Mouse (Mus musculus) layer of hippocampus, adult 9-11 months (tissue): Measurements from ENCODE around the gene Itih3.

ENCODE experiments used
- DNase-seq: peaks from one replicate; pipeline ENCODE4 v3.0.0; 2022

The Itih3 gene

DNA sequence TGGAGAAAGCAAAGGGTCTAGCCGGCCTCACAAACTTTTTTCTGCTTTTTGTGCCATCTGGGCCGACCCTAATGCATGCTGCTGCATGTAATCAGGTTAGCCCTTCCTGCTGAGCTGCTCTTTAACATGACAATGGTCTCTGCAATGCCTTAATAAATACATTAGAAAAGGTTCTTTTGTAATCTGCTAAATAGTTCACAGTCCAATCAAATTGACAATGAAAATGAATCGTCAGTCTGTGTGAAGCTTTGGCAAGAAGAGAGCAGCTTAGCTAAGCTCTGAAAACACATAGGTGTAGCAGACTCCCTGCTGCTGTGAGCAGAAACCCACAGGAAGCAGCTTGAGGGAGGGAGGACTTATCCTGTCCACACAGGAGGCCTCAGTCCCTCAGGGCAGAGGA, 23.6 kb downstream of the Itih3 start:
- no peak for DNase-seq

DNA sequence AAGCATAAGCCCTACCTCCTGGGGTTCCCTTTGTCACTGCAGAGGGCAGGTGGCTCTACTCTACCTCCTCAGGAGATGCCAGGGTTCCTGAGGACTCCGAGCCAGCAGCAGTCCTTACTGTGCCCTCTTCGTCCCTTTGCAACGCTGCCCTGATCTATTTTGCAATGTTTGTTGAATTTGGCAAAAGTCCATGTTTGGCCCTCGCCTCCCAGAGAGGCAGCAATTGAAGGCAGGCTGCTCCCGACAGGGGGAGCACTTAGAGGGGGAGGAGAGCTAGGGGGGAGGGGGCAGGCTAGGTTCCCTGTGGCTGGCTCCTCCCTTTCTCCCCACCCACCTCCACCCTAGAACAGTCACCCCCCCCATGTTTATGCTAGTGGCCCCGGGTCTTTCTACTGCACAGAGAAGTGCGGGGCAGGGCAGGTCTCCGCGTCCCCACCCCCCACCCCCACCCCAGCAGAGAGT, 35.3 kb downstream of the Itih3 start:
- DNase-seq, result no peak

DNA sequence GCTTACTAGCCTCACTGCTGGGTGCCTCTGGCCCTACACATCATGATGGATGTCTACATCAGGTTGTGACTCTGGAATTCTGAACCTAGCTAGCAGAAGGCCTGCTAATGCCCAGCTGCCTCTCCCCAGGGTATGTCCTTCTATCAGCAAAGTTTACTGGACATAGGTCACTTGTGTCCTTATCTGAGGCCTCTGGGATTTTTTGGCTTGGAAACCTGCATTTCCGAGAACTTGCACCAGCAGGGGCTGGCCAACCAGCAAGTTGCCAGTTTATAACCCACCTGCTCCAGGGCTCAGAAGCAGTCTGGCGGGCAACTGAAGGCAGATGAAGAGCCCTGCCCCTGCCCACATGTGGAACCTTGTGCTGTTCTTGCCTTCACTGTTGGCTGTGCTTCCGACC, 37.4 kb downstream of the Itih3 start, which contains the start of gene Itih4:
Gene Itih4 (plus strand): TSS at position 273 of the 400 bp plus-strand sequence.
- DNase-seq, result no peak

DNA sequence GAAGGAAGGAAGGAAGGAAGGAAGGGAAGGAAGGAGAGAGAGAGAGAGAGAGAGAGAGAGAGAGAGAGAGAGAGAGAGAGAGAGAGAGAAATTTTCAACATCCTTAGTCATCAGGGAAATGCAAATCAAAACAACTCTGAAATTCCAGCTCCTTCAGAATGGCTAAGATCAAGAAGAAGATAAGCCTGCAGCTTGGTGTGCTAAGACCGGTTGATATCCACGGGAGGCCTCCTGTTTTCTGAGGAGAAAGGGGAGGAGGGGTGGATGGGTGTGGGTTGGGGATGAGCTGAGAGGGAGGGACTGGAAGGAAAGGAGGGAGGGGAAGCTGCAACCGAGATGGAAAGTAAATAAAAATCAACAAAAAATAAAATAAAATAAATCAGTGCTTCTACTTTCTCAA, 38.3 kb downstream of the Itih3 start:
- DNase-seq, result no peak

DNA sequence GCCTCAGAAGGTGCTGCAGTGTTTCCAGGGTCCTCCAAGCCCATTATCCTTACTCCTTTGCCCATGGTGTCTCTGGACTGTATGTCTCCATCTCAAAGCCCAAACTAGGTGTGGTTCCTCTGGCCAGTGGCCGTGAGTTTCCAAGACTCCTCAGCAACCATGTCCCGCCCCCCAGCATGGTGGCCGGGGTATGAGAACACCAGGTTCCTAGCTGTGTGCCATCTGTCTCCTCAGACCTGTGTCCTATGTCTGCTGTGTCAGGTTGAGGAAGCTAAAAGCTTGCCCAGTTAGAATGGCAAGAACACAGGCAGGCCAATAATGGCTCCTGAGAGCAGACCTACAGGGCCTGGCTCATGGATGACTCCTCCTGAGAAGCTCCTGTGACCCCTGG, 41.8 kb downstream of the Itih3 start:
- no peak for DNase-seq

DNA sequence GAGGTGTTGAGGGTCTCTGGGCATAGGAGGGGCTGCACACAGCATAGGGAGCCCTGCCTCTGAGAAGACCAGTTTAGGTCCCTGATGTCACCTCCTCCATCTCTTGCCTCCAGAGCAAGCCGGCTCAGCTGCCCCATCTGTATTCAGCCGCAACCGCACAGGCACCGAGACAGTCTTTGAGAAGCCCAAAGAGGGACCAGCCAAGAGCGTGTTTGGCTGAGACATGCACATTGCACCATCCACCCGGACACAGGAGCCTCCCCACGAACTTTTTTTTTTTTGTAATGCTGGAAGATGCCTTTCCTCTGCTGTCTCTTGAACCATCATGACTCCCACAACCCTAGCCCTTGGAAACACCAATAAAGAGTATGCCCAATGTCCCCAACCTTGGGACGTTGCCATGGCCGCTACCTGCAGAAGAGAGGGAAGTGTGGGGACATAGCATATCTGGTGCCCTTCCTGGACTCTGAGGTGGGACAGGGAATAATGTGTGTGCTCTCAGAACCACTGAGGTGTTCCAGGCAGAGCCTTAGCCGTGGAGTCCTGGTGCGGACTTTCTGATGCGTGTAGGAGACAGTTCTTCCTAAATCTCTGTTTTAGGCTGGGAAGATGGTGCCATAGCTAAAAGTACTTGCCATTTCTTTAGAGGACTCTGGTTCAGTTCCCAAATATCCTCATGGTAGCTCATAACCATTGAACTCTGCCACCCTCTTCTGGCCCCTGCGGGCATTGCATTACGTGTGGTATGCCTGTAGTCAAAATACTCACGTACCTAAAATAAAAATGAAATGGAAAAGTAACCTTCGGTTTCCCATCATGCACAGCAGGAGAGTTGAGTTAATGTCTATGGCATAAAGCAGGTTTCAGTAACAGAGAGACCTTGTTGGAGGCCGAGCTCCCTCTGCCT, 42.5 kb downstream of the Itih3 start:
- DNase-seq, result no peak

DNA sequence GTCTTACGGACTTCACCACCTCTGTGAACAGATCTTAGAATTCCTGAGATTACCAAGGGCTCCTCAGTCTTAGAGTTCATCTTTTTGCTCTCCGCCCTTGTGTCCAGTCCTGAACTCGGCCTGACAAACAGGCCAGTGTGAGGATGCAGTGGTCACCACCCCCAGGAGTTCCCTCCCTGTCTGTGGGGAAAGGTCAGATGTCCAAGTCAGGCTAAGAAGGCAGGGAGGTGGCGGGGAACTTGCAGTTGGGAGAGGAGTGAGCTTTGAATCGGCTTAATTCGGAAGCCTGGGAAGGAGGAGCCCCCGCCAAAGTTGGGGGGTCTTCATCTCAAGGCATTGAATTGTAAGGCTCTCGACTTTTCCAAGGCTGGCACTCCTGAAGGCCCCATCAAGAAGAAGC, 43.3 kb downstream of the Itih3 start:
- no peak for DNase-seq

DNA sequence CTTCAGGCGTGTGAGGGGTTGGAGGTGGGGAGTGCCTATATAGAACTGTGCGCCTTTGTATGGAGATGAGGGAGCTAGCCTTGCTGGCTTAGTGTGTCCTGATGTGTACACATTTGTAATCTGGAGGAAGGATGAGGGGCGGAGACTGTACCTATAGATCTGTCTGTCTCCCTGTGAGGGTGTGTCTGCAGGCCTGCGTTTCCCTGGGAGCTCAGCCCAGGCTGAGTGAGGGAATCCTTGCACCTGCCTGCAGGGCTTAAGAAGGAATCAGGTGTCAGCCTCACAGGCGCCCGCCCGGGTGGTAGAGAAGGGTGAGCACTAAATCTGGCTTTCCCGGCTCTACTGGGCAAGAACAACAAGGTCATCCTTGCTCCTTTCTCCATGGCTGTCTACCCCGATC, 43.8 kb downstream of the Itih3 start:
- no peak for DNase-seq

DNA sequence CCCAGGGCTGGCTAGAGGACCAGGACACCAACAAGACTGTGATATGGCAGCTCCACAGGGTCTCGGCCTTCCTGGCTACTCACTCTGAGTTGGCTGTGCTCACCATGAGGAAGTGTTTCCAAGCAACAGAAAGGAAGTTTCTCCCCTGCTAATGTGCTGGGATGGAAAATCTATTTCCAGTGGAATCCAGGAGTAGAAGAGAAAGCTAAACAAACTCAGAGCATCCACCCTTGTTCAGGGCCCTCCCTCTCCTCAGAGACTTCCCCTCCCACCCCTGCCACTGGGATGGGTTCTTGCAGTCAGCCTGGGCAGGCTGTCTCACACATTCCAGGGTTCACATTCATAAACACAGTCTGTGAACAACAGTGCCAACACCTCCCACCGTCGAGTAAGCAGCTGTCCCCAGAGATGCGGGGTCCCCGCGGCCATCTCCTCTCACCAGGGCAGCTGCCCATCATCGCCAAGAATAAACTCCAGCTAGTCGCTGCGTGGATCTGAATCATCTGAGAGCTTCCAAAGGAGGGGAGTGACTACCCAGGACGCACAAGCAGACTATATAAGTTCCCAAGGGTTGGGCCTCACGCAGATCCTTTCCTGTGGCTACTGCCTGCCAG, 44.5 kb downstream of the Itih3 start, which contains the start of gene Mustn1:
Gene Mustn1 (plus strand): TSS at position 243 of the 614 bp plus-strand sequence.
- no peak for DNase-seq

DNA sequence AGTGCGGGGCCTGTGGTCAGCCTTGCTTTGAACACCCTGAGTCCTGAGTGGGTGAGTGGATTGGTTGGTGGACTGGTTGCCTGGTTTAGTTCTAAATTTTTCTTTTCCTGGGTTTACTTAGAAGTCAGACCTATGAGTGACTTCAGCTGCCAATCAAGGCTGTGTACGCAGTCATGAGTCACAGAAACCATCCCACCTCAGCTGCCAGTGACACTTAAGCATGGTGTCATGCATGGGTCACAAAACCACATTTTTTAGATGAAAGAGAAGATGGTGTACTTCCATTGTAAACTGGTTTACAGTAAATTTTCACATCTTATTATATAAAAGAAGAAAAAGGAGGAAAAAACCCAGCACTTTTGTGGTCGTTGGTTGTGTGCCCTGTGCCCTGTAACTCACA, 45.7 kb downstream of the Itih3 start:
- no peak for DNase-seq

DNA sequence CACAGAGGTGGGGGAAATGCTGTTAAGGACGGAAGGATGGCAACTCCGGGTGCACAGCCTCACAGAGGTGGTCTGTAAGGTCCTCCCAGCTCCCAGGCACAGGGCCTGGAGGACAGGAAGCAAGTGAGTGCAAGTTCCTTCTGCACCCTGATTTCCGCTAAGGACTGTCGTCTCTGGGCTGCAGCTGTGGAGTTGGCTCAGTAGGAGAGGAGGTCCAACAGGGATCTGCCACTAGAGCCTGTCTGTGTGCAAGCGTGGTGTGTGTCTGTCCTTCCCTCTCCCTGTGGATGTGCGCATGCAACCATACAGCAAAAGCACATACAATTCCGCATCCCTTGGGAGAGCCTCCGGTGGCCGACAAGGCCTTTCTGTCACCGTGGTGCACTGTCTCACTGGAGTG, 47.1 kb downstream of the Itih3 start:
- no peak for DNase-seq

DNA sequence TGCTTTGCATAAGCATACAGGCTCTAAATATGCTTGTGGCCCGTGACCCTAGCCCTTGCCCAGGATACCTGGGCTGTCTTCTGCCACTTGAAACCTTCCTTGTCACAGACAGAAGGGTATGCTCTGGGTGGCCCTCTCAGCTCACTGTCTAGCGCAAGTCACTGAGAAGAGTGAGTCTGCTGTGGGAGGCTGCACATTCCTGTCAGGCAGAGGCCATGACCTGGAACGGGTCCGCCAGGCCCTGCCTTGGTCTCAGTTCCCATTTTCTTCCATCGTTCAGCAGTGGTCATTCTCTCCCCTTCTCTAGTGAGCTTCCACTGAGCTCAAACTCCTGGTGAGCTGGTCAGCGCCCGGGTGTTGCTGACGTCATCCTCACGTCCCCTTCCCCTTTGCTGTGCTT, 47.6 kb downstream of the Itih3 start:
- DNase-seq, result no peak

DNA sequence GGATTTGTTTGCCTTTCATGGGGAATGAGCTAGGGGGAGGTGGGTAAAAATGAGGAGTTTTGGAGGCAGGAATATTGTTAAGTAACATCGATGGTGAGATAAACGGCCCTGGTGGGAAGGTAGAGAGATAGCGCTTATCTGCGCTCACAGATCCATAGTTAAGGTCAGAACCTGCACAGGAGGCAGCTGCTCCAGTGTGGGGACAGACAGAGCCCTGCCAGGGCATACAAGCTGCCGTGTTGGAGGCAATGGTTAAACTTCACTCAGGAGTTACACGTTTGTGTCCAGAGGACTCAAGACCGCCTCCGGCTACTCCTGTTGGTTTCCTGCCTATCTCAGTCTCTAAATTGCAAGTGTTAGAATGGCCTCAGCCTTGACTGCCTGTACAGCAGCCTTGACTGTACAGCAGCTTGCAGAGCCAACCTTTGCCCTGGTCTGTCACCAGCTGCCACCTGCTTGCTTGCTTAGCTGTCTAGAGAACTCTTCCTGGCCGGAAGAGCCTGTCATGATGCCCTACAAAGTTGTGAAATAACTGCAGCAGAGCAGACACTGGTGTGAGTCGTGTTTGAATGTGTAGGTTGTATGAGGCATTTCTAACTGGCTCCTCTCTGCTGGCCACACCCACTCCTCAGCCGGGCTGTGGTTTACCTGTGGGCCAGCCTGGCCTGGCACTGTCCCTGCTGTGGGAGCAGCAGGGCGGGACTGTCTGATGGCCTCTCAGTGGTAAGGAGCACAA, 48.3 kb downstream of the Itih3 start:
- DNase-seq, result no peak

DNA sequence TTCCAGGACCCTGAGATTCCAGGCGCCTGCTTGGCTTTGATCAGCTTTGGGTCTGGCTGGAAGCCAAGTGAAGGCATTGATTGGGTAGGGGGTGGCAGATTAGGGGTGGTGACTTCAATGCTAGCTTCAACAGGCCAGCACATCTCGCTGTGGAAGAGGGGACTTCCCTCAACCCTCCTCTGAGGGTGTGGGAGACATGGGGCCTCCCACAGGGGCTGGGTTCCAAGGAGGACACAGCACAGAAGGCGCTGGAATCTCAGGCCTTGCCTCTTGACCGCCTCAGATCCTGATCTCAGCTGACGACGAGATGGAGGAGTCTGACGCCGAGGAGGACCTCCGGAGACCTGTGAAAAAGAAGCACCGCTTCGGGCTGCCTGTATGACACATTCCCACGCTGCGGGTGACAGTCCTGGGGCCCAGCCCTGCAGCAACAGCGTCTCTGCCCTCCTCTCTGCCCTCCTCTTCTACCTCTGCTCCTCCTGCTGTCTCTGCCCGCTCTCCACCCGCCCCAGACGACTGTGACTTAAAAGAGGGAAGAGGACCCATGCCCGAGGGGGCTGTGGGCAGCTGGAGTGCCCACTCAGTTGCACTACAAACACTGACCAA, 49.4 kb downstream of the Itih3 start:
- no peak for DNase-seq

DNA sequence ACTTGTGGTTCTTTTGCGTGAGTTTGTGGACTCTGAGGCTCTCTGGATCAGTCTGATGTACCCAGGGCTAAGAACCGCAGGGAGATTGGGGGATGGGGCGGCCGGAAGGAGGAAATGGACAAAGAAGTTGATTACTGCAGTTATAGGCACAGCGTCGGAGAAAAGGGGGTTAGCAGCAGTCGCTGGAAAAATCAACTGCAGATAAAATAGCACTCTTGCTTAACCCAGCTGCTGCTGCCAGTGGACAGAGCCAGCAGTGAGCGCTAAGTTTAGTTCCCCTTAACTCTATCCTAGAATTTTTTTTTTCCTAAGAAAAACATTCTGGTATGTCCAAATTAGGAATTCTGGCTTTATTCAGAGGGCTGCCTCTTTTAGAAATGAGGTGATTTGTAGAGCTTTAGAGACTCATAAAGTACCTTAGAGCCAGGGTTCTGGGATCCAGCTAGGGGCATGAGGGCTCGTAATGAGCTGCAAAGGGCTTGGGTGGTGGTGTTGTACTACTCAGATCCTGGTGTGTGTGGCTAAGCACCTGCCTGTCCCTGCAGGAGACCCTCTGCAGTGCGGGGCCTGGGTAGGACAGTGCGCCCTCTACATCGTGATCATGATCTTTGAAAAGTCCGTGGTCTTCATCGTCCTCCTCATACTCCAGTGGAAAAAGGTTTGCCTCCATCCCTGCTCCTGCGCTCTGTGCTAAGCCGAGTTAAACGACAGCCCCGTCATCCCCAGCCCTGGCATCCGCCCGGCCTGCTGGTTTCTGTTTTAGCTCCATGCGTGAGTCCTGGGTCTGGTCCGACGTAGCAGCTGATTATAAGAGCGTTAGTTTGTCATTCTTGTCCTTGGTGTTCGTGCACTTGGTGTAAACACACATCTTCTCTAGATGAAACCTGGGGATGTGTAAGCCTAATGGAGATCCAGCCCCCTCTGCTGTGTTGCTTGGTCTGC, 53.1 kb downstream of the Itih3 start:
- DNase-seq, result no peak

DNA sequence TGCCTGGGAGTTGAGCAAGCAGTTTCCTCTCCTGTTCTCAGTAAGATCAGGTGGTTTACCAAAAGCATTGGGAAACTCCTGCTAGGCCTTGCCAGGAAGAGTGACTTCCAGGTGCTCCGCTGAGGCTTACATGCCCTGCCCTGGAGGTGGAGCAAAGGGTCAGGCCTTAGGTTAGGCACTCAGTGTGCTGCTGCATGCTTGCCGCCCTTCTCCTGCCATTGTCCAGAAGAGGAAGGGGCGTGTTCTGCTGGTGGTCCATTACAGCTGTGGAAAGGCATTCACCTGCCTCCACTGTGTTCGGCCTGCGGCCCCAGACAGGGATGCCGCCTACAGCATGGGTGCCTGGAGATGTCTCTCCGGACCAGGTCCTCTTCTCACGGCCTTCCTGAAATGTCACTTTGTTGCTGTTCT, 54.2 kb downstream of the Itih3 start:
- DNase-seq, result no peak

DNA sequence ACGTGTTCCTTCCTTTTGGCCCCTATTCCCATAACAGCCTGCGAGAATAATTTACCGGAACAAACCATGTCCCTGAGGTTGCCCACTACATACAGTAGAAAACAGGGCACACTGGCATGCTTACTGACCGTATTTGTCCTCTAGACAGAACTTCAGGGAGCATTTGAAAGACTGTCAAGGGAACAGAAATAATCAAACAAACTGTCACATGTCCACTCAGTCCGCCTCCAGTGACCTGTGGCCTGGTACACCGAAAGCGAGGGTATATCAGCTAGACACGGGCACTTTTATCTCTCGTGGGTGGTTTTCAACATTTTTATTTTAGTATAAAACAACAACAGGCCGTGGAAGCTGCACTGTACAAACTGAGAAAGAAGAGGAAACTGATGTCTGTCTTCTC, 54.7 kb downstream of the Itih3 start:
- no peak for DNase-seq

DNA sequence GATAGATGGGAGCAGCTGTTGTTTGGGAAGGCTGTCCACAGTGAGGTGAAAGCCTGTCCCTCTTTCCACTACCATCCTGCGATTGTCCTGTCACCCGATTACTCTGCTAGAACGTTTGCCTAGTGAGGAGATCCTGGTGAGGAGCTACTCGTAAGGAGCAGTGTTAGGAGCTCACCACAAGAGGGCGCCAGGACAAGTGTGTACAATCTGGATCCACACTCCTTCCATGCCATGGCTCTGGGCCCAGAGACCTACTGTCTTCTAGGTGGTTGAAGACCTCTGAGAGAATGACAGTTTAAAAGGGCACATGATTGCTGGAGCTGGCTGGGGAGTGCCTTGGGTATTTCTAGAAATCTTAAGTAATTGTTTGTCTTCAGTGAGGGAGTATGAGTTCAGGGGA, 56.5 kb downstream of the Itih3 start:
- DNase-seq, result no peak

DNA sequence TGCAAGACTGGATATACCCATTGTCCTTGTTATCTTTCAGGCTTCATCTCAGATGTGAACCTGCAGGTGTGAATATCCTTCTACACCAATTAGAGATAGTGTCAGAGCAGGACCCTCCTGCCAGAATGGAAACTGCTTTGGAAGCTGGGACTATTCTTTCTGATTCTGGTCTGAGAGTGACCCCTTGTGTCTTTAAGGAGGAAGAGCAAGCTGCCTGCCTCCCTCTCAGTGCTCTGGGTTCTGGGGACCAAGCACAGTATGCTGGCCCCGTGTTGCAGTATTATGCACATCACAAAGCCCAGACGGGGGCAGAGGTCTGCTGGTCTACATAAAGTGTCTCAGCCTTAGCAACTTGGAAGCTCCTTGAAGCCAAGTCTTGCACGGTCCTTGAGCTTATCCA, 58.2 kb downstream of the Itih3 start:
- no peak for DNase-seq

DNA sequence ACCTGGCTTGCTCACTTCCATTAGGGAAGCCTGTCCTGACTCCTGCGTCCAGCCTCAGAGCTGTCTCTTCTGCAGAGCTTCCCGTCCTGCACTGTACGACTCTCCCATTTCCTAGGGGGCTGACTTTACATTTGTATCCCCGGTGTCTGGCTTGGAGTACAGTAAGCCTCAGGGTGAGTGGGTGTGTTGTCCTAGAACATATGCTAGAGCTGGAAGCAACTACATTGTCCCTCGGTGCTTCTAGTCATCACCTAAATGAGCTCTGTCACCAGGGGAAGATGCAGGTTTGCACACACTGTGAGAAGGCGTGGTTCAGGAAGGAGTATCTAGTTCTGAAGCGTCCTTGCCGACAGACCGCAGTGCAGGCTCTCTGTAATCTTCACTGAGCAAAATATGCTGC, 61.2 kb downstream of the Itih3 start:
- no peak for DNase-seq

DNA sequence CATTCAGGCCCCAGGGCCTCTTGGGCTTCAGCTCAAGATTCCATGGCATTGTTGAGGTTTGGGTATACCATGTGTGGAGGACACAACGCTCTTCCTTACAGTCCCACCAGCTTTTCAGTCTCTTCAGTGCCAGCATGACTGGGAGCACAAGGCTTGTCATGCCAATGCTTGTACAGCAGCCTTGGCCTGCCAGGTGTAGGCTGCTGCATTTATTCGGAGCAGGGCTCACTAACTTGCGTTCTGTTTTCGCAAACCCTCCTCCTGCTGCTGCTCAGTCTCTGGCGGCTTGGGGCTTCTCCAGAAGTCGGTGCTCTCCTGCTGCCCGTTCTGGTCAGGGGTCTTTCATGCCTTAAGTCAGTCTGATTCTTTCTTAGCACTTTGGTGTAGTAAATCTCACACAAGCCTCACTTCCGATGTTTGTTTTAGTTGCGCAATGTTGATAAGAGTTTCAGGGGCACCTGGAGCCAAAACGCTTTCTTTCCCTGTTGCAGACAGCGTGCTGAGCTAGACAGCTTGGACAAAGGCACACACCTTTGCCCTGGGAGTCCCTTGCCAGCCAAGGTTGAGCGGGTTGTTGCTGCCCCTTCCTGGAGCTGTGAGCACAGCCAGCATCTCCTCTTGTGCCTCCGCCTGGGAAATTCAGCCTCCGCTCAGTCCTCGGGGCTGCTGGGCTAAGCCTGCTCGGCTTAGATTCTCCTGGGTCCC, 62.0 kb downstream of the Itih3 start:
- DNase-seq, result no peak
